Mouse (Mus musculus): ENCODE measurements around the gene Exosc2.

The Exosc2 gene

GRCm38 (mm10) chr2:31730640-31731039 lies 60.1 kb downstream of the Exosc2 start:
- DNase-seq = no peak

All from cerebellum, postnatal 25 days (tissue).